ENCODE assay signal across 8 mouse cellular contexts in genomic region chr14:118855141-118855800, GRCm38 (mm10).
DNase-seq lines count a peak whose midpoint lies in the region; ATAC-seq lines count a peak whose summit lies in the region.

No protein-coding gene starts in this region.

- ATAC-seq in lung, embryonic 15.5 days (ENCODE audit: borderline replicate concordance, extremely low read depth, low FRiP score, low TSS enrichment): peak; percentile 12; the same call in 1 of the 2 replicates
- ATAC-seq in hindbrain, embryonic 14.5 days (ENCODE audit: low FRiP score): peak; percentile 35

- WGBS in lung, embryonic 15.5 days: under 1% methylated on average over 28 of the region's 28 CpGs
- WGBS in hindbrain, embryonic 14.5 days: 1% methylated on average over 28 of the region's 28 CpGs
- WGBS in midbrain, embryonic 10.5 days: 1% methylated on average over 28 of the region's 28 CpGs

- peak overlapping the region; percentile 58 for H3K4me3 ChIP-seq in lung, embryonic 15.5 days
- H3K4me3 ChIP-seq in hindbrain, embryonic 14.5 days (replicated peaks; ENCODE audit: low read length): peak overlapping the region; percentile 44
- peak overlapping the region; percentile 74 for H3K4me3 ChIP-seq in midbrain, embryonic 10.5 days

- peak overlapping the region; percentile 98 for H3K4me2 ChIP-seq in lung, embryonic 15.5 days
- peak overlapping the region; percentile 89 for H3K4me2 ChIP-seq in hindbrain, embryonic 14.5 days (replicated peaks)

- H3K36me3 ChIP-seq in lung, embryonic 15.5 days: no peaks in the 10 kb centered on the region
- no peaks in the 10 kb centered on the region for H3K36me3 ChIP-seq in hindbrain, embryonic 14.5 days (replicated peaks; ENCODE audit: control insufficient read depth, insufficient read depth)
- no peaks in the 10 kb centered on the region for H3K36me3 ChIP-seq in midbrain, embryonic 10.5 days

- peaks cover 33% of the 10 kb centered on the region for H3K4me1 ChIP-seq in lung, embryonic 15.5 days
- peaks cover 6% of the 10 kb centered on the region; the same call in 1 of the 2 replicates for H3K4me1 ChIP-seq in hindbrain, embryonic 14.5 days (replicated peaks; ENCODE audit: control insufficient read depth, insufficient read depth, low read length)
- H3K4me1 ChIP-seq in midbrain, embryonic 10.5 days: peaks cover 17% of the 10 kb centered on the region

- H3K9ac ChIP-seq in lung, embryonic 15.5 days: peak overlapping the region; percentile 55
- peak overlapping the region; percentile 43 for H3K9ac ChIP-seq in hindbrain, embryonic 14.5 days

- H3K27me3 ChIP-seq in lung, embryonic 15.5 days: peaks cover 19% of the 10 kb centered on the region
- peaks cover 25% of the 10 kb centered on the region; the same call in 1 of the 2 replicates for H3K27me3 ChIP-seq in hindbrain, embryonic 14.5 days (ENCODE audit: control insufficient read depth, insufficient read depth, low read length)
- peaks cover 56% of the 10 kb centered on the region for H3K27me3 ChIP-seq in midbrain, embryonic 10.5 days (ENCODE audit: low read depth, poor library complexity, severe bottlenecking)

- H3K27ac ChIP-seq in lung, embryonic 15.5 days: peak overlapping the region; percentile 18; the same call in 1 of the 2 replicates
- no peak overlapping the region for H3K27ac ChIP-seq in hindbrain, embryonic 14.5 days
- peak overlapping the region; percentile 65 for H3K27ac ChIP-seq in midbrain, embryonic 10.5 days (replicated peaks)

- H3K9me3 ChIP-seq in lung, embryonic 15.5 days: no peaks in the 10 kb centered on the region
- H3K9me3 ChIP-seq in hindbrain, embryonic 14.5 days (ENCODE audit: control insufficient read depth, low read length): no peaks in the 10 kb centered on the region
- no peaks in the 10 kb centered on the region for H3K9me3 ChIP-seq in midbrain, embryonic 10.5 days (replicated peaks)

- DNase-seq in adrenal gland, postnatal 10 days: peak; percentile 10
- DNase-seq in adrenal gland, adult 8-10 months: no peak
- DNase-seq in lung, postnatal 10 days: no peak
- DNase-seq in hindbrain, embryonic 14.5 days (ENCODE audit: low spot score): no peak
- no peak for DNase-seq in midbrain, embryonic 10.5 days (ENCODE audit: low spot score)
- DNase-seq in thymus, postnatal 25 days: peak; percentile 51
- DNase-seq in right cerebral cortex, postnatal 25 days: no peak

Comparison
In these comparisons a context has a peak if more than half of its experiments do, and no peak if none do; other contexts are left out.
1. DNase-seq: peak in adrenal gland, postnatal 10 days (single experiment) and thymus, postnatal 25 days (single experiment); none in adrenal gland, adult 8-10 months (single experiment), lung, postnatal 10 days (single experiment), hindbrain, embryonic 14.5 days (single experiment), midbrain, embryonic 10.5 days (single experiment) and right cerebral cortex, postnatal 25 days (single experiment).
2. Peak in every context shown above with its lines, with median percentiles within 50 percentile points of each other: H3K4me3 ChIP-seq.